1 mouse cellular context compared by ENCODE assay signal in genomic region chr1:164241494-164241893, GRCm38 (mm10).
TF ChIP-seq lines count a peak whose summit lies in the region.

No protein-coding gene starts in this region.

TF ChIP-seq in CH12.LX, 34 proteins besides CTCF, POLR2A, EP300 and RAD21 (continued from another document):
- TF ChIP-seq MAFK (IDR thresholded peaks at IDR 0.05; ENCODE audit: insufficient replicate concordance, low read length) (peak; percentile 97), PAX5 (IDR thresholded peaks at IDR 0.05; ENCODE audit: low read length) (no peak), MAZ (IDR thresholded peaks at IDR 0.05; ENCODE audit: low read depth, low read length) (no peak)
